Mouse (Mus musculus) neutrophil, adult 65 days (primary cell): ENCODE results near the gene Hykk. TPM values are rescaled to one million over a fixed set of nuclear protein-coding genes. Genes with fewer than 3 reads are reported as not detected.

Source experiments
- total RNA-seq: library from RNA; stranded (reverse); gene quantifications from 2 replicates; pipeline ENCODE4 v1.2.4, GENCODE M21; 2023

Hykk gene
- 0.22 TPM in 1 of 2 replicates, not detected in the other for total RNA-seq

DNA sequence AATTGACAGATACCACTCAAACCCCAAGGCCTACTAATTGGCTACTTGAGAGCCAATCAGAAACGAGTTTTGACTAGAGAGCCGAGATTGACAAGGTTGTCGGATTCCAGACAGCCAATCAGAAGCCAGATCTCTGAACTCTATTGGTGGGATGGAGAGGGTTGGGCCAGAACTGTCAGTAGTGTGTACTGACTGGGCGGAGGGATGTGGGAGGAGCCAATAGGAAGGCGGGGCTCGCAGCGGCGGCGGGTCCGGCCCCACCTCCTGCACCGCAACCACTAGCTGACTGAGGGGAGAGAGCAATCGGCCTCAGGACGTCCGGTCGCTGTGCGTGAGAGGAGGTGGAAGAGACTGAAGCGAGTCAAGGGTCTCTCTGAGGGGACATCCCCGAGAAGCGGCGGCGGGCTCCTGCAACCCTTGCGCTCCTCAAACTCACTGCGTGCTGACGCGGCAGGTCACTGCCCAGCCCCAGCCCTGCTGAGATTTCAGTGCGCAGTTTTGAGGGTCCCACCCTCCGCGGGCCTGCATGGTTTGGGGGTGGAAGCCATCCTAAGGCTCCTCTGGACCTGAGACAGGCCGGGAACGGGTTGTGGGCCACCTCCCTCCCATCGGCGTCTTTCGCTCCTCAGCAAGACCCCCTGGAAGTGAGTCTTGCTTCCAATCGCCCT is at the start of gene Hykk:
Gene Hykk, plus strand, starts transcription at position 274 of the 668 bp plus-strand sequence.

DNA sequence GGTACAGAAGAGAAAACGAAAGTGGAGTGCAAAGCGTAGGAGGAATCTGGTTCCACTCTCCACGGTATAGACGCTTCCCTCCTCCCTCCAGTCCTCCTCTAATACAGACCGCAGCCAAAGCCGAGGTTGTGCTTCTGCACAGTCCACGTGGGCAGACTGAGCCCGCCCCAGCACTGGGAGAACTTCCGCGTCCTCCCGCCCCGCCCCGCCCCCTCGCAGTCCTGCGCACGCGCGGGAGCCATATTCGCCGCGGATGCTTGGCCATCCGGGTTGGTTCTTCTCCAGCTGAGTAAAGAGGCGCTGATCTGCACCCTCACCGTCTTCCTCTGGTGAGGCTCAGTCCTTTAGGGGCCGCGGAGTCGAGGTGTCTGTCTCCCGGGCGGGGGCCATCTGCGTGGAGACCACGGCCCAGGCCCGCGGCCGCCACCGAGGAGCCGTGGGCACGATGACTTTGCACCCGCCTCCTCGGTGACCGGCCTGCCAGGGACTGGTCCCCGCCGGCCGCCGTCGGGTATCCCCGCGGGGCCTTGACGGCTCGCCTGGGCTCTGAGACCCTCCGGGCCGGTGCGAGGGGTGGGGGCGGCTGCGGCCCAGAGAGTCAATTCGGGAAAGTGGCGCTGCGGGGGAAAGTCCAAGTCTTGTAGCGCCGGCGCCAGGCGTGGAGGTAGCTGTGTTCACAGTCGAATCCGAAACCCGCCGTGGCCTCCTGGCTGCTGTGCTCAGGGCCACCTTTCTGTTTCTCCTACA is 33.7 kb downstream of the Hykk start, which contains the start of the genes Psma4 and AY074887:
Gene Psma4, plus strand, starts transcription at position 216 of the 747 bp plus-strand sequence.
Gene AY074887, minus strand, starts transcription at position 424 of the 747 bp plus-strand sequence.

DNA sequence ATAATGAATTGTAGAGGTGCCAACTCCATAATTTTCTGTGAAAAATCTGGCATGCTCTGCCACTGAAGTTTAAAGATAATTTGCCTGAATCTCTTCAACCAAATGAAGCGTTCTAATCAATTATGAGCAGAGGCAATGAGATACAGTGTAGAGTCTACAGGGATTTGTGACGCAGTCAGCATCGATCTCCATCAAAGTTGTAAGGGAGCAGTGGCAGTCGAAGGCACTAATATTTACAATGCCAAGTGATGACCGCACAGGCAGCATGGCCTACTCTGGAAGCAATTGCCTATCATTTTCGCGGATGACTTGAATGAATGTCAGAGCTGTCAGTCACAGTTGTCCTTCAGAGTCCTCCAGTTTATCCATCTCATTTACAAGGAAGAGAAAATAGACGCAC is 63.6 kb downstream of the Hykk start, which contains the start of gene Chrna5:
Gene Chrna5, plus strand, starts transcription at position 207 of the 400 bp plus-strand sequence.

Other genes with a start within 250 kb of the Hykk start
- 0.34 and 0.44 TPM in 2 replicates for gene Dnaja4, start 218.4 kb upstream of the Hykk start, total RNA-seq
- gene Wdr61, start 182.8 kb upstream of the Hykk start, total RNA-seq: 29.4 and 33.7 TPM in 2 replicates
- gene Crabp1, start 152.5 kb upstream of the Hykk start, total RNA-seq: not detected in 2 replicates
- 30.1 and 39.9 TPM in 2 replicates for gene Ireb2, start 53.5 kb upstream of the Hykk start, total RNA-seq
- 78.6 and 88.5 TPM in 2 replicates for gene Psma4, start 33.5 kb downstream of the Hykk start, total RNA-seq
- not detected in 2 replicates for gene AY074887, start 33.7 kb downstream of the Hykk start, total RNA-seq
- not detected in 2 replicates for gene Chrna5, start 63.6 kb downstream of the Hykk start, total RNA-seq
- gene Chrna3, start 109.3 kb downstream of the Hykk start, total RNA-seq: not detected in 2 replicates
- gene Chrnb4, start 131.5 kb downstream of the Hykk start, total RNA-seq: not detected in 2 replicates
- gene Ube2q2, start 231.6 kb downstream of the Hykk start, total RNA-seq: 34.0 and 58.4 TPM in 2 replicates